Mouse (Mus musculus) megakaryocyte, embryonic 14.5 days (primary cell): ENCODE data around the gene Cryl1. TPM values are rescaled to one million over a fixed set of nuclear protein-coding genes. Genes with fewer than 3 reads are reported as not detected.

ENCODE experiments used
- H3K27me3 ChIP-seq: replicated peaks from 2 replicates; pipeline ENCODE3; 2012; ENCODE audit warnings: inconsistent platforms
- H3K36me3 ChIP-seq: replicated peaks from 2 replicates; pipeline ENCODE3; 2012; ENCODE audit warnings: low read length, inconsistent platforms, mixed read lengths
- H3K4me1 ChIP-seq: 2 replicates; pipeline ENCODE4 v1.6.1; 2012; ENCODE audit warnings: inconsistent platforms
- H3K4me3 ChIP-seq: replicated peaks from 2 replicates; pipeline ENCODE3; 2012; ENCODE audit warnings: moderate library complexity, mild to moderate bottlenecking, inconsistent platforms
- H3K9me3 ChIP-seq: 2 replicates; pipeline ENCODE4 v1.6.1; 2012; ENCODE audit warnings: inconsistent platforms
- FLI1 ChIP-seq: IDR thresholded peaks from 2 replicates; pipeline ENCODE4 v1.6.1; 2012; ENCODE audit warnings: low read length, inconsistent platforms, mixed read lengths
- GATA1 ChIP-seq: IDR thresholded peaks from 3 replicates; pipeline ENCODE4 v1.6.1; 2012; ENCODE audit warnings: mixed read lengths, low read length, inconsistent platforms, borderline replicate concordance
- polyA plus RNA-seq: library from polyadenylated mRNA; stranded (reverse); fragments of >175 nt; gene quantifications from 2 replicates; pipeline ENCODE4 v1.2.3, GENCODE M21; 2012; ENCODE audit warnings: low replicate concordance; ENCODE audit not compliant: insufficient read depth

Gene Cryl1
- polyA plus RNA-seq, 1 experiment: 3.3 TPM

DNA sequence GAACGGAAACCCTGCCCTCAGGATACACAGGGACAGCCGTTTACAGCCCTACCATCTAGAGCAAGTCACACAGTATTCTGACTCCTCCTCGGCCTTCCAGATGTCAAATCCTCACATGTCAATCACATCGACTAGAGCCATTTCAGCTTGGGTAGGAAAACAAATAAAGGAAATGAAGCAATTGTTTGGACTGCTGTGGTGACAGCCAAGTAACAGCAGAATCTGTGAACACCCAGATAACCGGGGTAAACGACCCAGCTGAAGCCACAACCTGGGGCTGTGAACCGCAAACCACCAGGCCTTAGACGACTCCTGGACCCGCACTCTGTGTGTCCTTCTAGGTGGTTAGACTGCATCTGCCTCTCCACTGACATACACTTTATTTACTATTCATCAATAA is 23.1 kb downstream of the Cryl1 start:
- TF ChIP-seq FLI1: no peak
- no peak for TF ChIP-seq GATA1
- Histone ChIP-seq H3K4me1 (peaks cover 10% of the 10 kb centered on the region; the same call in 1 of the 2 replicates), H3K9me3 (no peaks in the 10 kb centered on the region), H3K4me3 (no peak overlapping the region), H3K36me3 (peaks cover 6% of the 10 kb centered on the region), H3K27me3 (no peaks in the 10 kb centered on the region)

DNA sequence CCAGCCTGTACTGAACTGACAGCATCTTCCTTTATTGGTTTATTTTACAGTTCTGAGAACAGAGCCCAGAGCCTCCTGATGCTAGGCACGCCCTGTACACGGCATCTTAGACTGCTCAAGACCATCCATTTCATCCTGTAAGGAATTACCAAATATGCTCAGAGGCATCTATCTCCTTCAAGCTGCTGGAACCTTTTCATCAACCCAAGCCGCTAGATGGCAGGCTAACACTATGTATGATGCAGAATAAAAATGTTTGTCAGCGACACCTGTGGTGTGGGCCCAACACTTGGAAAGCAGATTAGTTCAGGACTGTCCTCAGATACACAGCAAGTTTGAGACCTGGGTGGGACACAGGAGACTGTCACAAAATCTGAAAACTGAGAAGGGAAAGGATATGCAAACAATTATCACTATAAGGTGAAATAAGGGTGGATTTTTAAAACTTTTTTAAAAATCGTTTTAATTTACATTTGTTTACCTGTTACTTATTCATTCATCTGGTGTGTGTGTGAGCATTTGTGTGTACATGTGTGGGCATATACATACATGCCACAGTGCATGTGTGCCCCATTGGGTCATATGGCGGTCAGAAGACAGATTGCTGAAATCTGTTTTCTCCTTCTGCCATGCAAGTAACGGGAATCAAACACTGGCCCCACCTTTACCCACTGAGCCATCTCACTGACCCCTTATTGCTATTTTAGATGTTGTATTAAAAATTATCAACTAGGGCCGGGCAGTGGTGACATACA is 25.8 kb downstream of the Cryl1 start:
- peaks cover 6% of the 10 kb centered on the region for H3K36me3 ChIP-seq
- no peaks in the 10 kb centered on the region for H3K27me3 ChIP-seq
- H3K4me1 ChIP-seq: 0 out of 2 replicates have a peak, but pooled peaks cover 3% of the 10 kb centered on the region
- no peak overlapping the region for H3K4me3 ChIP-seq
- no peaks in the 10 kb centered on the region for H3K9me3 ChIP-seq
- TF ChIP-seq GATA1 (no peak), FLI1 (no peak)

DNA sequence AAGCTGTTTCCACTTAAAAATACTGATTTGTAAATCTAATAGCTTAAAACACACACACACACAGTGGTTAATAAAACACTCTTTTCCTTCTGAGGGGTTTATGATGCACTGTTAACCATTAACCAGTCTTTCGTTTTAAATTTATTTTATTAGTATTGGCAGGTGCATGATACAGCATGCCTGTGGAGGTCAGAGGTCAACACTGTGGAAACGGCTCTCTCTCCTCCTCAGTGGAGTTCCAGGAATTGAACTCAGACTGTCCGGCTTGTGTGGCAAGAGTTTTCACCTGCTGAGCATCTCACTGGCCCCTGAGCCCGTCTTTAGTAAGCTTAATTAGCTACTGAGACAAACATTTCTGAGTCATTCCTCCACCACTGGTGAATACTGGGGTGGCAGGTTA is 31.0 kb downstream of the Cryl1 start:
- Histone ChIP-seq H3K27me3 (no peaks in the 10 kb centered on the region), H3K4me1 (no peaks in the 10 kb centered on the region), H3K4me3 (no peak overlapping the region), H3K36me3 (no peaks in the 10 kb centered on the region), H3K9me3 (no peaks in the 10 kb centered on the region)
- TF ChIP-seq GATA1 (no peak), FLI1 (no peak)

DNA sequence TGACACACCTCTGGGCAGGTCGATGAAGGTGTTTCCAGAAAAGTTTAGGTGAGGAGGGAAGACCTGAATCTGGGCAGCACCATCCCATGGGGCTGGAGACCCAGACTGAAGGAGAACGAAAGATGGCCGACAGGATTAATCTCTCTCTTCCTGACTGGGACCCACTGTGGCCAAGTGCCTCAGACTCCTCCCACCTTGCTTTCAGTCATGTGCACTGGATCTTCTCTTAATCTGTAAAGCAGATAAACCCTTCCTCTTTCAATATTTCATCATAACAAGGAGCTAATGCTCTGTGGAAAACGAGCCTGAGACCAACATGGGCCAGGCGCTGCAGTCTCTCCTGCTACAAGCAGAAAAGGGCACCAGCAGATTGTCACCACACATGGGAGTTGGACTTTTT is 31.6 kb downstream of the Cryl1 start:
- Histone ChIP-seq H3K4me3 (no peak overlapping the region), H3K9me3 (no peaks in the 10 kb centered on the region), H3K4me1 (no peaks in the 10 kb centered on the region), H3K27me3 (no peaks in the 10 kb centered on the region), H3K36me3 (no peaks in the 10 kb centered on the region)
- no peak for TF ChIP-seq GATA1
- TF ChIP-seq FLI1: no peak

DNA sequence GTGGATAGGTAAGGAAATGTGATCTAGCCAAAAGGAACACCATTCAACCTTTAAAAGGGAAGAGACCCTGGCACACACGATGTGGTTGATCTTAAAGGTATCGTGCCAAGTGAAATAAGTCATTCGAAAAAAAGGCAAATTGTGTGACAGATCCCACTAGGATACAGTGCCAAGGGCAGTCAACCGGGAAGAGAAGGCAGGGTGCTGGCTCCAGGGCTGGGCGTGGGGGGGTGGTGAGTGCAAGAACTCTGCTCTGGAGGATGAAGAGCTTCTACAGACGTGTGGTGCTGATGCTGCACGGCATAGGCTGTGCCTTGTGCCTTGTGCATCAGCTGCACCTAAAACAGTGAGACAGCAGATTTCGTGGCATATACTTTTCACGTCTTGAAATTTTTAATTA is 33.0 kb downstream of the Cryl1 start:
- TF ChIP-seq GATA1: no peak
- no peak for TF ChIP-seq FLI1
- no peaks in the 10 kb centered on the region for H3K9me3 ChIP-seq

DNA sequence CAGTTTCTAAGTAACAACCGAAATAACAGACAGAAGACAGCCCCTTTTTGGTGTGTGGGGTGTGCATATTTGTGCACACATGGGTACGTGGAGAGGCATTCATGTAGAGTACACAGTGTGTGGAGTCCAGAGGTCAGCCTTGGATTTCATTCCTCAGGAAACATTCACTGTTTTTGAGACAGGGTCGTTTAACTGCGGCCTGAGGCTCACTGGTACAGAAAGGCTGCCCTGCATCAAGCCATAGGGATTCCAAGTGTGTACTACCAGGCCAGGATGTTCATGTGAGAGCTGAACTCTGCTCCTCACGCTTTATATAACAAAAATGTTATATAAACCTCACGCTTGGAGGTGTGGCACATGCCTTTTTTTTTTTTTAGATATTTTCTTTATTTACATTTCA is 34.5 kb downstream of the Cryl1 start:
- no peak overlapping the region for H3K4me3 ChIP-seq
- H3K36me3 ChIP-seq: no peaks in the 10 kb centered on the region
- no peaks in the 10 kb centered on the region for H3K4me1 ChIP-seq
- H3K27me3 ChIP-seq: no peaks in the 10 kb centered on the region
- H3K9me3 ChIP-seq: no peaks in the 10 kb centered on the region
- TF ChIP-seq GATA1: no peak
- no peak for TF ChIP-seq FLI1

More for the DNA sequence above, 33.0 kb downstream of the Cryl1 start:
- H3K4me3 ChIP-seq: no peak overlapping the region
- H3K36me3 ChIP-seq: no peaks in the 10 kb centered on the region
- H3K27me3 ChIP-seq: no peaks in the 10 kb centered on the region
- H3K4me1 ChIP-seq: no peaks in the 10 kb centered on the region

DNA sequence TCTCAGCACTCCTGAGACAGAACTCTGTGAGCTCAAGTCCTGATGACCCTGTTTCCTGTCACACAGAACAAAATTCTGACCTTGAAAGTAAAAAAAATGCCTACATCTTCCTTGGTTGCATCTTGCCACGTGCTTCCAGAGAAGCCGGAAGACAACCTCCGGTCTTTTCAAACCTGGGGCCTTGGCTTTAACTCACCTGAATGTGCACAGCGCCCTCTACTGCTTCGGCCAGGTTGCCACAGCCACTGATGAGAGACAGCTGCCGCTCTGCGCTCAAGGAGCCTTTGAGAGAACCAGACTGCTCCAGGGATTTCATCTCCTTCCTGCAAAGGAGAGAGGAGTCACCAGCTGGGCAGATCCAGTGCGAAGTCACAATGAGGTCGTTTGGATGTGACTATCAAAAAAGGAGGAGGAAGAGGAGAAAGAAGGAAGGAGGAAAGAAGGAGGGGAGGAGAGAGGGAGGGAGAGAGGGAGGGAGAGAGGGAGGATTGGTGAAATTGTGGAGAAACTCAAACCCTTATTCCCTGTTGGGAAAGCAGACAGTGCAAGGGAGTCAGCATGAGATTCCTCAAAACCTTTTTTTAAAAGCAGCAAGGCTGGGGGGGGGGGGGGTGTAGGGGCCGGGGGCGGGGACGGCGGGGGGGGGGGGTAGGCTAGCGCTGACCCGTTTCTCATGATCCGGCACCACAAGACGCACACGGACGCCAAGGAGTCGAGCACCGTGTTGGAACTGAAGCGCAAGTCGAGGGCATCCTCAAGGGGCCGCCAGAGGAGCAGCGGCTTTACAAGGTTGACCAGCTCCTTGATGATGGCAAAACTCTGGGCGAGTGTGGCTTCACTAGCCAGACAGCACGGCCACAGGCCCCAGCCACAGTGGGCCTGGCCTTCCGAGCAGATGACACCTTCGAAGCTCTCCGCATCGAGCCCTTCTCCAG is 35.3 kb downstream of the Cryl1 start:
- Histone ChIP-seq H3K9me3 (no peaks in the 10 kb centered on the region), H3K27me3 (no peaks in the 10 kb centered on the region), H3K4me3 (no peak overlapping the region), H3K4me1 (no peaks in the 10 kb centered on the region), H3K36me3 (no peaks in the 10 kb centered on the region)
- no peak for TF ChIP-seq GATA1
- TF ChIP-seq FLI1: no peak

DNA sequence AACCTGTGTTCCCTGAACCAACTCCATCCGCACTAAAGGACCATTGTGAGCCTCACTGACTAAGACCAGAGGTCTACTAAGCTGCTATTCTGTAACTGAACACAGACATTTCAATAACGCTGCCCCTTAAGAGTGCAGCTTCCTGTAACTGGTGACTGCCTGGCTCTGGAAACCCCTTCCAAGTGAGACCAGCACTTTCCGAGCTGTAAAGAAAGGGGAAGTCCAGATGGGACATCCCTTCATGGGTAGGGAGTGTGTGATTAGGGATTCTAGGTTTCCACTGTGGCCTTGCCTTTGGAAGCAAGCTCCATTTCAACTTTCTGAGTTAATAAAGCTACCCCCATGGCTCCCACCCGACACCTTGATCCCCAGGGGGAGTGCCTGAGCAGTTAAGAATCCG is 41.3 kb downstream of the Cryl1 start:
- Histone ChIP-seq H3K9me3 (no peaks in the 10 kb centered on the region), H3K4me3 (no peak overlapping the region), H3K27me3 (no peaks in the 10 kb centered on the region), H3K36me3 (no peaks in the 10 kb centered on the region), H3K4me1 (no peaks in the 10 kb centered on the region)
- TF ChIP-seq GATA1: no peak
- no peak for TF ChIP-seq FLI1

DNA sequence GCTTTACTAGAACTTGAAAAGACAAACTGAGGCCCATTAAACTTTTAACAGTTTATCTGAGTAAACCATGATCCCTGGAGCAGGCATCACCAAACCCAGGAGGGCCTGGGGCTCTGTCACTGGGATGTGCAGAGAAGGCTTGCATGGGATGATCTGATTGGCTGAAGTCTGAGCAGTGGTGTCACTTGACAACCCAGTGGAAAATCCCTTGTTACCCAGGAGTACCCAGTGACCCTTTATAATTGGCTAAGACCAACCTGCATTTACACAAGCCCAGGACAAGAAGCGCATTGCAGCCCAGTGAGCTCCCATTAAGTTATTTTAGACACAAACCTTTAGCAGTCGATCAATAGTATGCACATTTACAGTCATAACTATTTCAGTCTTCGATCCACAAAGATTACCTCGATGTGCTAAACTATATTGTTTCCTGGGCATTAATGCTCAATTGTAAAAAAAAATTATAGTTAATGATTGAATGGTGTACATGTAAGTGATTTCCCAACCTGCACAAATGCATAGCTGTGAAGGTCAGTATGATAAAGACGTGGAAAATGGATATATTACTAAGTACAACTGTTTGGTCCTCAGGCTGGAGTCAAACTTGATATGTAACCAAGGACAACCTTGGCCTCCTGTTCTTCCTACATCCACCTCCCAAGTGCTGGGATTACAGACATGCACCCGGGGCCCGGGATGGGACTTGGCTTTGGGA is 46.7 kb downstream of the Cryl1 start:
- H3K27me3 ChIP-seq: no peaks in the 10 kb centered on the region
- TF ChIP-seq GATA1: no peak
- TF ChIP-seq FLI1: no peak
- H3K4me3 ChIP-seq: no peak overlapping the region
- no peaks in the 10 kb centered on the region for H3K9me3 ChIP-seq
- H3K4me1 ChIP-seq: no peaks in the 10 kb centered on the region
- no peaks in the 10 kb centered on the region for H3K36me3 ChIP-seq

DNA sequence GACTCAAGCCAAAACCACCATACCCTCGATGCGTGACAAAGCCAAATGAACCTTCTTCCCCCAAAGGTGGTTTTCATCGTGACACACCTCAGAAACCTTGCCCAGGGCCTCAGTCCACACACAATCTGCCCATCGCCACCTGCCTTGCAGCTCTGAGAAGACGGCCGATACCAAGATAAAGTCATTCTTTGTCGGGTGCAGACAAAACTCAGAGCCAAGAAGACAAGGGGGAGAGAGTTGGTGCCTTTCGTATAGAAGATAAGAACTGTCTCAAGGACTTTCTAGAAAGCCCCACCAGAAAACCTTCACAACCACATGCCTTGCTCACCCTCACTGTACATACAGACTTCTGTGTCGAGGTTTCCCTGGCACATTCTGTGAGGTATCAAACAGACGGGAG is 48.4 kb downstream of the Cryl1 start:
- Histone ChIP-seq H3K4me3 (no peak overlapping the region), H3K4me1 (no peaks in the 10 kb centered on the region), H3K9me3 (0 out of 2 replicates have a peak, but pooled peaks cover 3% of the 10 kb centered on the region), H3K36me3 (no peaks in the 10 kb centered on the region), H3K27me3 (no peaks in the 10 kb centered on the region)
- TF ChIP-seq FLI1 (no peak), GATA1 (no peak)
